Mouse (Mus musculus) ES-E14 (cell line): ENCODE results near the gene Atp2b4. TPM values are rescaled to one million over a fixed set of nuclear protein-coding genes. Genes with fewer than 3 reads are reported as not detected.

Source experiments
- DNase-seq: peaks from one replicate; pipeline ENCODE4 v3.0.0-alpha.2; 2013; ENCODE audit warnings: low read depth, low spot score
- H3K27ac ChIP-seq: 2 replicates; pipeline ENCODE4 v1.5.1; 2012; ENCODE audit warnings: low read depth, mild to moderate bottlenecking, low read length, moderate library complexity, mixed read lengths; ENCODE audit not compliant: poor library complexity, insufficient read depth, severe bottlenecking
- H3K36me3 ChIP-seq: 2 replicates; pipeline ENCODE4 v1.6.1; 2012; ENCODE audit warnings: mild to moderate bottlenecking, low read length, moderate library complexity, mixed read lengths; ENCODE audit not compliant: control insufficient read depth, poor library complexity, insufficient read depth, severe bottlenecking
- H3K4me1 ChIP-seq, 2 experiments: fragments of 150-350 bp in 1 of 2; sonication (generic) in 1 of 2; 2 replicates each; pipeline ENCODE4 v1.6.1; 2012; ENCODE audit warnings: low read length in 2 of 2, mild to moderate bottlenecking in 1 of 2, mixed read lengths in 1 of 2; ENCODE audit not compliant: control insufficient read depth in 2 of 2, insufficient read depth in 2 of 2, poor library complexity in 1 of 2
- H3K4me3 ChIP-seq, 2 experiments: fragments of 150-350 bp in 1 of 2; sonication (generic) in 1 of 2; 2 replicates each; pipeline ENCODE4 v1.5.1; 2012; ENCODE audit warnings: low read length in 2 of 2, low read depth in 1 of 2, mild to moderate bottlenecking in 1 of 2, mixed read lengths in 1 of 2; ENCODE audit not compliant: insufficient read depth in 1 of 2, poor library complexity in 1 of 2, severe bottlenecking in 1 of 2
- H3K9ac ChIP-seq: 2 replicates; pipeline ENCODE4 v1.6.1; 2012; ENCODE audit warnings: low read depth, mild to moderate bottlenecking, low read length, mixed read lengths; ENCODE audit not compliant: poor library complexity, insufficient read depth, severe bottlenecking
- H3K9me3 ChIP-seq: fragments of 150-350 bp; sonication (generic); 2 replicates; pipeline ENCODE4 v1.6.1; 2012; ENCODE audit warnings: low read depth, mild to moderate bottlenecking, low read length; ENCODE audit not compliant: control insufficient read depth, insufficient read depth
- CHD2 ChIP-seq: IDR thresholded peaks from 2 replicates; pipeline ENCODE4 v1.6.1; 2014; ENCODE audit warnings: mild to moderate bottlenecking, low read depth, low read length, inconsistent platforms
- HCFC1 ChIP-seq: IDR thresholded peaks from 2 replicates; pipeline ENCODE4 v1.6.1; 2012; ENCODE audit warnings: low read length, inconsistent platforms, borderline replicate concordance; ENCODE audit not compliant: insufficient read depth
- MAFK ChIP-seq: IDR thresholded peaks from 2 replicates; pipeline ENCODE4 v1.6.1; 2014; ENCODE audit warnings: mild to moderate bottlenecking, low read depth, low read length, inconsistent platforms; ENCODE audit not compliant: insufficient read depth
- ZC3H11A ChIP-seq: IDR thresholded peaks from 2 replicates; pipeline ENCODE4 v1.6.1; 2012; ENCODE audit warnings: low read depth, mild to moderate bottlenecking, inconsistent platforms, low read length, borderline replicate concordance
- ZNF384 ChIP-seq: IDR thresholded peaks from 2 replicates; pipeline ENCODE4 v1.6.1; 2012; ENCODE audit warnings: low read depth, low read length, inconsistent platforms
- in situ Hi-C, 2 experiments: fragments of 600-800 bp; cut with MboI; formaldehyde crosslinking; loops; one replicate each; pipeline ENCODE4 v1.15.1; 2025; ENCODE audit warnings: low sequenced_read_pairs in 2 of 2, inconsistent platforms in 1 of 2; ENCODE audit not compliant: unreplicated experiment in 2 of 2
- total RNA-seq: library from RNA; depleted of rRNA; stranded (reverse); fragments of 300-350 nt; gene quantifications from 2 replicates; pipeline ENCODE4 v1.2.3, GENCODE M21; 2012

Gene Atp2b4
- total RNA-seq, 1 experiment, result 9.8 TPM

GRCm38 (mm10) chr1:133741171-133741570 lies 59.7 kb downstream of the Atp2b4 start:
- H3K27ac ChIP-seq, result peak overlapping the region; percentile 51; the same call in 1 of the 2 replicates
- in situ Hi-C loops, result no loop called here
- H3K4me1 ChIP-seq, result peaks cover 1 to 30% of the 10 kb centered on the region in 2 experiments; a peak in 2 of 4 replicates
- TF ChIP-seq ZC3H11A (no peak), ZNF384 (no peak), HCFC1 (no peak), MAFK (no peak), CHD2 (no peak)
- no peak overlapping the region for H3K9ac ChIP-seq
- DNase-seq, result no peak
- H3K36me3 ChIP-seq, result no peaks in the 10 kb centered on the region
- H3K9me3 ChIP-seq, result no peaks in the 10 kb centered on the region
- no peak overlapping the region for H3K4me3 ChIP-seq

GRCm38 (mm10) chr1:133736664-133737063 lies 64.2 kb downstream of the Atp2b4 start:
- in situ Hi-C loops, result loop anchor here (5.0 to 10.0 kb wide), 3 partner anchors 156 to 311 kb away; partner anchors contain the start of gene Optc (in 1 of the 2)
- Histone ChIP-seq H3K4me3 (no peak overlapping the region), H3K27ac (no peak overlapping the region), H3K4me1 (peaks cover 5 to 17% of the 10 kb centered on the region in 2 experiments; a peak in 2 of 4 replicates), H3K9me3 (no peaks in the 10 kb centered on the region), H3K9ac (no peak overlapping the region), H3K36me3 (peaks cover under 1% of the 10 kb centered on the region; the same call in 1 of the 2 replicates)
- no peak for TF ChIP-seq MAFK
- no peak for TF ChIP-seq ZC3H11A
- no peak for TF ChIP-seq HCFC1
- TF ChIP-seq CHD2, result no peak
- TF ChIP-seq ZNF384, result no peak
- no peak for DNase-seq

GRCm38 (mm10) chr1:133735995-133736652 lies 64.7 kb downstream of the Atp2b4 start:
- no peak overlapping the region for H3K9ac ChIP-seq
- DNase-seq, result peak; percentile 52
- no peak for TF ChIP-seq HCFC1
- peak; percentile 99 for TF ChIP-seq ZC3H11A
- no peak for TF ChIP-seq CHD2
- TF ChIP-seq ZNF384, result no peak
- TF ChIP-seq MAFK, result no peak
- H3K4me1 ChIP-seq, result peaks cover 5 to 12% of the 10 kb centered on the region in 2 experiments; a peak in 2 of 4 replicates
- H3K27ac ChIP-seq, result no peak overlapping the region
- H3K4me3 ChIP-seq, result no peak overlapping the region
- peaks cover 3% of the 10 kb centered on the region; the same call in 1 of the 2 replicates for H3K36me3 ChIP-seq
- H3K9me3 ChIP-seq, result no peaks in the 10 kb centered on the region
- in situ Hi-C loops, result loop anchor here (5.0 to 10.0 kb wide), 3 partner anchors 156 to 311 kb away; partner anchors contain the start of gene Optc (in 1 of the 2)

GRCm38 (mm10) chr1:133732814-133733213 lies 68.0 kb downstream of the Atp2b4 start:
- no peaks in the 10 kb centered on the region for H3K9me3 ChIP-seq
- H3K9ac ChIP-seq, result no peak overlapping the region
- no peak overlapping the region for H3K27ac ChIP-seq
- no peak for DNase-seq
- in situ Hi-C loops, result loop anchor here in 1 of 2 experiments (10.0 kb wide), 1 partner anchor 172 kb away; the partner anchor contains the start of gene Optc
- H3K4me3 ChIP-seq, result no peak overlapping the region
- H3K36me3 ChIP-seq, result peaks cover 3% of the 10 kb centered on the region; the same call in 1 of the 2 replicates
- H3K4me1 ChIP-seq, result peaks cover 5 to 9% of the 10 kb centered on the region in 2 experiments; a peak in 2 of 4 replicates
- TF ChIP-seq HCFC1, result no peak
- no peak for TF ChIP-seq MAFK
- TF ChIP-seq CHD2, result no peak
- no peak for TF ChIP-seq ZC3H11A
- no peak for TF ChIP-seq ZNF384
